10 mouse cellular contexts compared by ENCODE assay signal in the genomic region with DNA sequence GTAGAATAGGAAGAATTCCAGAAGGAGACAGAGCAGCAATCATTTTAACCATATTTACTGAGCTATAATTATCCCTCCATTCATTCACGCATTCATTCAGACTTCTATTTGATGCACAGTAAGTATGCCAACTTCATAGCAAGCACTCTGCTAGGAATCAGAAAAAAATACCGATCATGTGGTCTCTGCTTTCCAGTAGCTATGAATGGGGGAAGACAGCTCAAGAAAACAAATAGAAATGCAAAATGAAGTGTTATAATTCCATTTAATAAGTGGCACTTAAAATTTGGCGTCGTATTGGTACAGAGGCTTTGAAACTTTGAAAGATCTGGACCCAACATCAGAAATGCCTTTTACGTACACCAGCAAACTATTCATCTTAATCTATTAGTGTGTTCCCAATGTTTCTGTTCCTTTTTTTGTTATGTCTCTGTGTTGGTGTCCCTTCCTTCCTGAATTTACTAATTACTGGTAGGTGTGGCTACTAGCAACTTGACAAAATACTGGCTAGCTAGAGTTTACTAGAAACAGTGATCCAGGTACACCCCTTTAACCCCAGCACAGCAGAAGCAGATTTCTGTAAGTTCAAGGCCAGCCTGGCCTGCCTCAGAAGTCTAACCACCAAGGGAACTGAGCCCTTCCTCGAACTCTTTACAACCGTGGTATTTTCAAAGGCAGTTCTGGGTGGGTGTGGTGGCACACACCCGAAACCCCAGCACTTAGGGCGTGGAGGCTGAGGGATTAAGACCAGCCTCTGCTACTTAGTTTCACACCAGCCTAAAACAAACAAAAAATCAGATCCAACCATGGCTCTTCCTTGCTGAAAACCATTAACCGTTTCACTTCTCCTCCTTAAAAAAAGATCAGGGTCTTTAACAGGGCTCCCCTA. TPM values are rescaled to one million over a fixed set of nuclear protein-coding genes. Genes with fewer than 3 reads are reported as not detected.
A peak's percentile ranks its signal among the peaks of the same experiment; 100 is the strongest.
DNase-seq lines count a peak whose midpoint lies in the region; TF ChIP-seq lines count a peak whose summit lies in the region.
"Had no signal": no experiment of that assay in that cellular context is flagged by ENCODE, and none has a peak within 500 bp of the region (broad histone marks: within the 10 kb centered on the region; RNA-seq: fewer than 3 reads in every experiment).

No protein-coding gene starts in this region.

- H3K36me3 ChIP-seq in MEL (ENCODE audit: control insufficient read depth in 1 of 2, insufficient read depth in 2 of 2, low read length in 2 of 2) (peaks cover 0 to 26% of the 10 kb centered on the region in 2 experiments; a peak in 3 of 4 replicates), macrophage (ENCODE audit: inconsistent target) (no peaks in the 10 kb centered on the region)
- no peaks in the 10 kb centered on the region for H3K36me3 ChIP-seq in hindbrain, embryonic 10.5 days

- peaks cover 0 to 2% of the 10 kb centered on the region in 2 experiments; a peak in 2 of 4 replicates for H3K27me3 ChIP-seq in MEL (ENCODE audit: control insufficient read depth in 1 of 2, insufficient read depth in 2 of 2, low read length in 2 of 2)
- peaks cover 51% of the 10 kb centered on the region for H3K27me3 ChIP-seq in hindbrain, embryonic 10.5 days (ENCODE audit: insufficient read depth, poor library complexity, severe bottlenecking)

- DNase-seq in cerebellum, adult 9-11 months, result peak; percentile 32
- no peak for DNase-seq in cerebellum, adult 9-10 months
- DNase-seq in MEL (ENCODE audit: low read depth, low spot score), result peak; percentile 70
- no peak for DNase-seq in hindbrain, embryonic 10.5 days (ENCODE audit: low spot score)
- DNase-seq in Muller cell, postnatal 12 days (ENCODE audit: inconsistent ontology term), result no peak
- no peak for DNase-seq in layer of hippocampus, adult 9-10 months (ENCODE audit: low spot score)
- no peak for DNase-seq in adrenal gland, postnatal 10 days

- peak overlapping the region; percentile 84 for H3K9ac ChIP-seq in MEL (ENCODE audit: control insufficient read depth, low read depth, low read length, poor library complexity, severe bottlenecking)

- no peak for TF ChIP-seq POLR2A in MEL (IDR thresholded peaks at IDR 0.05; ENCODE audit: control insufficient read depth in 1 of 2, insufficient read depth in 1 of 2, low read depth in 1 of 2, low read length in 2 of 2, poor library complexity in 1 of 2)

- no peaks in the 10 kb centered on the region for H3K9me3 ChIP-seq in MEL (replicated peaks; ENCODE audit: insufficient read depth, low read length)
- no peaks in the 10 kb centered on the region for H3K9me3 ChIP-seq in hindbrain, embryonic 10.5 days

- H3K27ac ChIP-seq in MEL (ENCODE audit: control insufficient read depth, low read depth, low read length) (peak overlapping the region; percentile 84), macrophage (peak overlapping the region; percentile 49)
- H3K27ac ChIP-seq in hindbrain, embryonic 10.5 days, result peak overlapping the region; percentile 97

- peaks cover 38% of the 10 kb centered on the region for H3K79me2 ChIP-seq in MEL (ENCODE audit: control insufficient read depth, insufficient read depth, low read length, poor library complexity)
- H3K79me2 ChIP-seq in macrophage (ENCODE audit: inconsistent target), result peaks cover 40% of the 10 kb centered on the region

- no peak for TF ChIP-seq CTCF in MEL (IDR thresholded peaks at IDR 0.05 in 2 of 3, conservative IDR thresholded peaks at IDR 0.05 in 1 of 3; ENCODE audit: control insufficient read depth in 1 of 3, insufficient read depth in 1 of 3, low read depth in 2 of 3, low read length in 3 of 3, poor library complexity in 1 of 3, severe bottlenecking in 1 of 3)

- 78% methylated on average over 10 of the region's 10 CpGs for WGBS in hindbrain, embryonic 10.5 days
- WGBS in macrophage (ENCODE audit: missing documents), result 35% methylated on average over 9 of the region's 10 CpGs

- H3K4me1 ChIP-seq in MEL (ENCODE audit: control insufficient read depth in 1 of 2, insufficient read depth in 2 of 2, low read length in 2 of 2), result peaks cover 10 to 20% of the 10 kb centered on the region in 2 experiments
- H3K4me1 ChIP-seq in hindbrain, embryonic 10.5 days (replicated peaks), result peaks cover 67% of the 10 kb centered on the region

- H3K4me3 ChIP-seq in MEL (ENCODE audit: control insufficient read depth in 1 of 2, insufficient read depth in 1 of 2, low read depth in 2 of 2, low read length in 2 of 2) (peak overlapping the region; percentile 75 to 83), macrophage (ENCODE audit: inconsistent target) (peak overlapping the region; percentile 41)
- peak overlapping the region; percentile 97 for H3K4me3 ChIP-seq in hindbrain, embryonic 10.5 days

- no peak for TF ChIP-seq RAD21 in MEL (IDR thresholded peaks at IDR 0.05; ENCODE audit: low read depth, low read length)

- no peak for TF ChIP-seq EP300 in MEL (IDR thresholded peaks at IDR 0.05; ENCODE audit: low read depth in 1 of 2, low read length in 2 of 2)

TF ChIP-seq in MEL, 35 proteins besides CTCF, POLR2A, EP300 and RAD21:
- 0 out of 2 replicates have a peak, but pooled peaks have one; percentile 10 for TF ChIP-seq JUND (IDR thresholded peaks at IDR 0.05; ENCODE audit: low read depth, low read length)
- TF ChIP-seq USF2 (IDR thresholded peaks at IDR 0.05; ENCODE audit: borderline replicate concordance in 1 of 2, insufficient read depth in 1 of 2, low read depth in 1 of 2, low read length in 2 of 2), result no peak
- peak; percentile 34; the same call in 1 of the 2 replicates for TF ChIP-seq ZNF384 (IDR thresholded peaks at IDR 0.05; ENCODE audit: low read depth, low read length)
- no peak for TF ChIP-seq MAFK (IDR thresholded peaks at IDR 0.05; ENCODE audit: borderline replicate concordance, low read depth, low read length)
- TF ChIP-seq USF1 (IDR thresholded peaks at IDR 0.05; ENCODE audit: low read depth, low read length), result peak; percentile 52
- TF ChIP-seq TBP (IDR thresholded peaks at IDR 0.05; ENCODE audit: low read depth, low read length), result no peak

RNA-seq across cellular contexts. Expression of a gene that starts 0.8 kb away (rescaled TPM):
- total RNA-seq in MEL (2012; rRNA removed), result 126 and 136 TPM in 2 replicates
- polyA plus RNA-seq in MEL (2012; ENCODE audit: insufficient read depth in 1 of 2, insufficient read length in 2 of 2, low read depth in 1 of 2, low replicate concordance in 2 of 2, missing spikeins in 1 of 2) (100 to 1,000 TPM; 149 to 367 TPM), macrophage (2018) (9.7 to 21.3 TPM (median 17.1 TPM) in 3 replicates)
- 193 and 219 TPM in 2 replicates for polyA plus RNA-seq in hindbrain, embryonic 10.5 days (2016; fragmentation: Nextera tagmentation; extraction: Ambion mirVana)
- total RNA-seq in macrophage (2018; cell fraction: chromatin; rRNA removed), result 10 to 100 TPM in 9 of 26 experiments, 1 to 10 TPM in 17; 1.7 to 24.4 (median 6.6) TPM
- 10 to 100 TPM in 6 of 26 experiments, 1 to 10 TPM in 20; 4.0 to 14.6 (median 7.1) TPM for total RNA-seq in macrophage (2018; cell fraction: cytosol; rRNA removed)
- total RNA-seq in macrophage (2018; cell fraction: nucleus; rRNA removed), result 10 to 100 TPM in 4 of 26 experiments, 1 to 10 TPM in 22; 2.2 to 25.5 (median 5.8) TPM
- 10 to 100 TPM; 32.1 TPM for total RNA-seq in adrenal gland, postnatal 10 days (2021)

RNA-seq across cellular contexts. Expression of a gene that starts 17.9 kb away (rescaled TPM):
- 0.08 TPM in 1 of 2 replicates, not detected in the other for total RNA-seq in MEL (2012; rRNA removed)
- polyA plus RNA-seq in MEL (2012; ENCODE audit: insufficient read depth in 1 of 2, insufficient read length in 2 of 2, low read depth in 1 of 2, low replicate concordance in 2 of 2, missing spikeins in 1 of 2), result 1 to 10 TPM in 1 of 2 experiments, not detected in 1; 1.0 TPM
- 12.6 and 29.0 TPM in 2 replicates for polyA plus RNA-seq in hindbrain, embryonic 10.5 days (2016; fragmentation: Nextera tagmentation; extraction: Ambion mirVana)
- under 1 TPM in 1 of 26 experiments, not detected in 25; 0.51 TPM for total RNA-seq in macrophage (2018; cell fraction: chromatin; rRNA removed)
- under 1 TPM in 1 of 26 experiments, not detected in 25; 0.05 TPM for total RNA-seq in macrophage (2018; cell fraction: cytosol; rRNA removed)
- total RNA-seq in macrophage (2018; cell fraction: nucleus; rRNA removed), result not detected
- 0.13 TPM in 1 of 3 replicates, not detected in the others for polyA plus RNA-seq in macrophage (2018)
- total RNA-seq in adrenal gland, postnatal 10 days (2021), result 1 to 10 TPM in 1 of 2 experiments, under 1 TPM in 1; 0.75 to 1.5 TPM

RNA-seq across cellular contexts. Expression of a gene that starts 49.7 kb away (rescaled TPM):
- 19.5 and 20.1 TPM in 2 replicates for total RNA-seq in MEL (2012; rRNA removed)
- polyA plus RNA-seq in MEL (2012; ENCODE audit: insufficient read depth in 1 of 2, insufficient read length in 2 of 2, low read depth in 1 of 2, low replicate concordance in 2 of 2, missing spikeins in 1 of 2) (100 to 1,000 TPM in 1 of 2 experiments, 10 to 100 TPM in 1; 72.5 to 247 TPM), macrophage (2018) (13.0 to 15.0 TPM (median 14.7 TPM) in 3 replicates)
- polyA plus RNA-seq in hindbrain, embryonic 10.5 days (2016; fragmentation: Nextera tagmentation; extraction: Ambion mirVana), result 101 and 118 TPM in 2 replicates
- 10 to 100 TPM; 11.9 to 56.1 (median 33.2) TPM for total RNA-seq in macrophage (2018; cell fraction: chromatin; rRNA removed)
- total RNA-seq in macrophage (2018; cell fraction: cytosol; rRNA removed), result 10 to 100 TPM; 11.6 to 22.9 (median 18.2) TPM
- total RNA-seq in macrophage (2018; cell fraction: nucleus; rRNA removed), result 10 to 100 TPM; 10.8 to 37.2 (median 24.3) TPM
- total RNA-seq in adrenal gland, postnatal 10 days (2021), result 10 to 100 TPM; 47.1 to 49.6 TPM

RNA-seq across cellular contexts. Expression of a gene that starts 51.0 kb away (rescaled TPM):
- not detected in 2 replicates for total RNA-seq in MEL (2012; rRNA removed)
- polyA plus RNA-seq in MEL (2012; ENCODE audit: insufficient read depth in 1 of 2, insufficient read length in 2 of 2, low read depth in 1 of 2, low replicate concordance in 2 of 2, missing spikeins in 1 of 2) (not detected), macrophage (2018) (not detected in 3 replicates)
- 0.35 and 0.90 TPM in 2 replicates for polyA plus RNA-seq in hindbrain, embryonic 10.5 days (2016; fragmentation: Nextera tagmentation; extraction: Ambion mirVana)
- total RNA-seq in macrophage (2018; cell fraction: chromatin; rRNA removed), result not detected
- total RNA-seq in macrophage (2018; cell fraction: cytosol; rRNA removed), result not detected
- total RNA-seq in macrophage (2018; cell fraction: nucleus; rRNA removed), result not detected
- total RNA-seq in adrenal gland, postnatal 10 days (2021), result not detected
- total RNA-seq: gastrocnemius, adult 18-20 months had no signal
- polyA plus RNA-seq: testis, adult 2 months had no signal

RNA-seq across cellular contexts. Expression of a gene that starts 53.1 kb away (rescaled TPM):
- 1.7 and 2.1 TPM in 2 replicates for total RNA-seq in MEL (2012; rRNA removed)
- polyA plus RNA-seq in MEL (2012; ENCODE audit: insufficient read depth in 1 of 2, insufficient read length in 2 of 2, low read depth in 1 of 2, low replicate concordance in 2 of 2, missing spikeins in 1 of 2), result not detected
- not detected in 2 replicates for polyA plus RNA-seq in hindbrain, embryonic 10.5 days (2016; fragmentation: Nextera tagmentation; extraction: Ambion mirVana)
- total RNA-seq in macrophage (2018; cell fraction: chromatin; rRNA removed), result not detected
- 1 to 10 TPM in 9 of 26 experiments, not detected in 17; 1.0 to 3.3 (median 1.5) TPM for total RNA-seq in macrophage (2018; cell fraction: cytosol; rRNA removed)
- total RNA-seq in macrophage (2018; cell fraction: nucleus; rRNA removed), result 1 to 10 TPM in 2 of 26 experiments, not detected in 24; 4.2 to 4.9 TPM
- polyA plus RNA-seq in macrophage (2018), result not detected in 3 replicates
- 10 to 100 TPM; 10.9 to 24.6 TPM for total RNA-seq in adrenal gland, postnatal 10 days (2021)
- total RNA-seq: gastrocnemius, adult 18-20 months had no signal
- polyA plus RNA-seq: testis, adult 2 months had no signal

Comparison
In these comparisons a context has a peak if more than half of its experiments do, and no peak if none do; other contexts are left out.
1. DNase-seq: peak in cerebellum, adult 9-11 months (single experiment) and MEL (single experiment); none in cerebellum, adult 9-10 months (single experiment), hindbrain, embryonic 10.5 days (single experiment), Muller cell, postnatal 12 days (single experiment), layer of hippocampus, adult 9-10 months (single experiment) and adrenal gland, postnatal 10 days (single experiment).
2. H3K4me3 ChIP-seq: peak in every context shown above with its lines; median percentile 97 in hindbrain, embryonic 10.5 days; 79 in MEL; 41 in macrophage.
3. Peak in every context shown above with its lines, with median percentiles within 50 percentile points of each other: H3K27ac ChIP-seq.